Mouse (Mus musculus) neural tube, embryonic 12.5 days (tissue): ENCODE measurements around the gene Irak3. TPM values are rescaled to one million over a fixed set of nuclear protein-coding genes. Genes with fewer than 3 reads are reported as not detected.
"Not testable (repeated sequence)": the region's sequence is repeated elsewhere in the genome, so short reads cannot be mapped to it uniquely, and the experiment has no call there.

Source experiments
- ATAC-seq: fragments of 200-750 bp; cut with Nextera tagmentation; 2 replicates; pipeline ENCODE4 v1.8.0; 2017; ENCODE audit warnings: low read depth, mild to moderate bottlenecking, moderate TSS enrichment, moderate library complexity; ENCODE audit not compliant: low FRiP score
- H3K27ac ChIP-seq: fragments of 300-500 bp; sonication (generic); 2 replicates; pipeline ENCODE4 v1.5.1; 2016
- H3K27me3 ChIP-seq: fragments of 300-500 bp; sonication (generic); replicated peaks from 2 replicates; pipeline ENCODE4 v1.6.1; 2016; ENCODE audit warnings: mild to moderate bottlenecking
- H3K36me3 ChIP-seq: fragments of 300-500 bp; sonication (generic); 2 replicates; pipeline ENCODE4 v1.6.1; 2016; ENCODE audit warnings: mild to moderate bottlenecking
- H3K4me1 ChIP-seq: fragments of 300-500 bp; sonication (generic); 2 replicates; pipeline ENCODE4 v1.6.1; 2016
- H3K4me2 ChIP-seq: fragments of 300-500 bp; sonication (generic); replicated peaks from 2 replicates; pipeline ENCODE4 v1.6.1; 2016; ENCODE audit warnings: mild to moderate bottlenecking
- H3K4me3 ChIP-seq: fragments of 300-500 bp; sonication (generic); 2 replicates; pipeline ENCODE4 v1.5.1; 2016
- H3K9ac ChIP-seq: fragments of 300-500 bp; sonication (generic); 2 replicates; pipeline ENCODE4 v1.6.1; 2016; ENCODE audit warnings: mild to moderate bottlenecking
- H3K9me3 ChIP-seq: fragments of 300-500 bp; sonication (generic); 2 replicates; pipeline ENCODE4 v1.6.1; 2016; ENCODE audit warnings: mild to moderate bottlenecking
- WGBS: fragments of 180-500 bp; shearing (Covaris S2); methylation state at CpG from one replicate; pipeline ENCODE4 v1.1.7; 2016; 5-methylcytosine and 5-hydroxymethylcytosine counted together
- polyA plus RNA-seq: library from polyadenylated mRNA; unstranded; fragments of >200 nt; fragmentation: Nextera tagmentation; extraction: Ambion mirVana; gene quantifications from 2 replicates; pipeline ENCODE4 v1.2.1, GENCODE M21; 2016

The Irak3 gene
- polyA plus RNA-seq, 1 experiment from 2014 or later, result 0.79 TPM

GRCm38 (mm10) chr10:120220776-120221175 lies 18.8 kb upstream of the Irak3 start:
- Histone ChIP-seq H3K27ac (no peak overlapping the region), H3K27me3 (no peaks in the 10 kb centered on the region), H3K4me1 (no peaks in the 10 kb centered on the region), H3K4me3 (no peak overlapping the region), H3K36me3 (peaks cover 22% of the 10 kb centered on the region), H3K9ac (no peak overlapping the region), H3K4me2 (no peak overlapping the region), H3K9me3 (no peaks in the 10 kb centered on the region)
- ATAC-seq, result no peak
- 89% methylated on average over 7 of the region's 7 CpGs for WGBS

- ATAC-seq, result no peak
- H3K9ac ChIP-seq, result no peak overlapping the region
- peaks cover 22% of the 10 kb centered on the region for H3K36me3 ChIP-seq
- H3K27me3 ChIP-seq, result no peaks in the 10 kb centered on the region
- no peak overlapping the region for H3K4me3 ChIP-seq
- no peaks in the 10 kb centered on the region for H3K9me3 ChIP-seq
- H3K4me1 ChIP-seq, result no peaks in the 10 kb centered on the region
- no peak overlapping the region for H3K27ac ChIP-seq
- 89% methylated on average over 14 of the region's 14 CpGs for WGBS
- no peak overlapping the region for H3K4me2 ChIP-seq
These were observed 17.8 kb upstream of the Irak3 start for GRCm38 (mm10) chr10:120219578-120220359.

GRCm38 (mm10) chr10:120218996-120219395 lies 17.1 kb upstream of the Irak3 start:
- H3K4me3 ChIP-seq, result no peak overlapping the region
- no peaks in the 10 kb centered on the region for H3K9me3 ChIP-seq
- no peaks in the 10 kb centered on the region for H3K4me1 ChIP-seq
- no peaks in the 10 kb centered on the region for H3K27me3 ChIP-seq
- H3K27ac ChIP-seq, result no peak overlapping the region
- no peak overlapping the region for H3K9ac ChIP-seq
- ATAC-seq, result no peak
- 94% methylated on average over 10 of the region's 10 CpGs for WGBS
- H3K4me2 ChIP-seq, result no peak overlapping the region
- peaks cover 18% of the 10 kb centered on the region for H3K36me3 ChIP-seq

- not testable (repeated sequence) for H3K9ac ChIP-seq, ATAC-seq, H3K27ac ChIP-seq, H3K4me1 ChIP-seq, H3K9me3 ChIP-seq, H3K4me2 ChIP-seq, H3K4me3 ChIP-seq, H3K27me3 ChIP-seq
- H3K36me3 ChIP-seq, result peaks cover 18% of the 10 kb centered on the region
- 79% methylated on average over 1 of the region's 1 CpGs for WGBS
These were observed 15.2 kb upstream of the Irak3 start for GRCm38 (mm10) chr10:120217099-120217498.

- no peak overlapping the region for H3K4me3 ChIP-seq
- H3K9ac ChIP-seq, result no peak overlapping the region
- no peaks in the 10 kb centered on the region for H3K27me3 ChIP-seq
- H3K36me3 ChIP-seq, result peaks cover 3% of the 10 kb centered on the region; the same call in 1 of the 2 replicates
- WGBS, result 95% methylated on average over 3 of the region's 3 CpGs
- peak overlapping the region; percentile 82 for H3K4me2 ChIP-seq
- no peak overlapping the region for H3K27ac ChIP-seq
- ATAC-seq, result no peak
- peaks cover 10% of the 10 kb centered on the region; the same call in 1 of the 2 replicates for H3K9me3 ChIP-seq
- H3K4me1 ChIP-seq, result 0 out of 2 replicates have a peak, but pooled peaks cover 3% of the 10 kb centered on the region
These were observed 8.2 kb upstream of the Irak3 start for GRCm38 (mm10) chr10:120210096-120210495.

- H3K27me3 ChIP-seq, result no peaks in the 10 kb centered on the region
- H3K4me3 ChIP-seq, result no peak overlapping the region
- H3K36me3 ChIP-seq, result peaks cover 3% of the 10 kb centered on the region; the same call in 1 of the 2 replicates
These were observed 7.6 kb upstream of the Irak3 start for GRCm38 (mm10) chr10:120209539-120209925.

GRCm38 (mm10) chr10:120208575-120209538 lies 6.9 kb upstream of the Irak3 start:
- ATAC-seq, result peak; percentile 92
- H3K9ac ChIP-seq, result peak overlapping the region; percentile 81
- peaks cover 10% of the 10 kb centered on the region; the same call in 1 of the 2 replicates for H3K9me3 ChIP-seq
- peaks cover 3% of the 10 kb centered on the region; the same call in 1 of the 2 replicates for H3K36me3 ChIP-seq
- H3K27ac ChIP-seq, result no peak overlapping the region
- peak overlapping the region; percentile 82 for H3K4me2 ChIP-seq
- 0 out of 2 replicates have a peak, but pooled peaks cover 3% of the 10 kb centered on the region for H3K4me1 ChIP-seq
- H3K4me3 ChIP-seq, result peak overlapping the region; percentile 82
- 6% methylated on average over 53 of the region's 53 CpGs for WGBS
- no peaks in the 10 kb centered on the region for H3K27me3 ChIP-seq

More at GRCm38 (mm10) chr10:120209539-120209925, 7.6 kb upstream of the Irak3 start:
- Histone ChIP-seq H3K4me2 (peak overlapping the region; percentile 82), H3K4me1 (0 out of 2 replicates have a peak, but pooled peaks cover 3% of the 10 kb centered on the region), H3K9ac (no peak overlapping the region), H3K9me3 (peaks cover 10% of the 10 kb centered on the region; the same call in 1 of the 2 replicates), H3K27ac (no peak overlapping the region)
- ATAC-seq, result no peak
- WGBS, result 81% methylated on average over 6 of the region's 6 CpGs

- 0 out of 2 replicates have a peak, but pooled peaks cover 3% of the 10 kb centered on the region for H3K4me1 ChIP-seq
- no peak for ATAC-seq
These were observed 6.1 kb upstream of the Irak3 start for GRCm38 (mm10) chr10:120208015-120208414.

GRCm38 (mm10) chr10:120204591-120205210 lies 2.8 kb upstream of the Irak3 start:
- no peak for ATAC-seq
- Histone ChIP-seq H3K4me2 (no peak overlapping the region), H3K9me3 (no peaks in the 10 kb centered on the region), H3K4me3 (no peak overlapping the region), H3K4me1 (peaks cover 7% of the 10 kb centered on the region; the same call in 1 of the 2 replicates), H3K36me3 (no peaks in the 10 kb centered on the region), H3K27me3 (peaks cover 10% of the 10 kb centered on the region; the same call in 1 of the 2 replicates), H3K9ac (no peak overlapping the region), H3K27ac (no peak overlapping the region)
- WGBS, result 86% methylated on average over 13 of the region's 13 CpGs

More at GRCm38 (mm10) chr10:120208015-120208414, 6.1 kb upstream of the Irak3 start:
- peaks cover 3% of the 10 kb centered on the region; the same call in 1 of the 2 replicates for H3K36me3 ChIP-seq
- no peak overlapping the region for H3K4me2 ChIP-seq
- WGBS, result 88% methylated on average over 8 of the region's 8 CpGs
- no peak overlapping the region for H3K9ac ChIP-seq
- peaks cover 10% of the 10 kb centered on the region; the same call in 1 of the 2 replicates for H3K9me3 ChIP-seq
- no peaks in the 10 kb centered on the region for H3K27me3 ChIP-seq
- H3K27ac ChIP-seq, result no peak overlapping the region
- H3K4me3 ChIP-seq, result no peak overlapping the region

GRCm38 (mm10) chr10:120202467-120203250 lies 729 bp upstream of the Irak3 start:
- H3K9ac ChIP-seq, result no peak overlapping the region
- H3K9me3 ChIP-seq, result no peaks in the 10 kb centered on the region
- H3K4me2 ChIP-seq, result no peak overlapping the region
- ATAC-seq, result no peak
- 76% methylated on average over 16 of the region's 16 CpGs for WGBS
- no peak overlapping the region for H3K27ac ChIP-seq
- no peak overlapping the region for H3K4me3 ChIP-seq
- peaks cover 11% of the 10 kb centered on the region; the same call in 1 of the 2 replicates for H3K27me3 ChIP-seq
- H3K36me3 ChIP-seq, result no peaks in the 10 kb centered on the region
- peaks cover 7% of the 10 kb centered on the region; the same call in 1 of the 2 replicates for H3K4me1 ChIP-seq
